Mouse (Mus musculus) neural tube, embryonic 11.5 days (tissue): ENCODE results near the gene Pip4k2c. TPM values are rescaled to one million over a fixed set of nuclear protein-coding genes. Genes with fewer than 3 reads are reported as not detected.

Experiments used
- ATAC-seq: fragments of 200-750 bp; cut with Nextera tagmentation; 2 replicates; pipeline ENCODE4 v1.8.0; 2017; ENCODE audit warnings: moderate number of reproducible peaks, mild to moderate bottlenecking, moderate TSS enrichment, moderate library complexity; ENCODE audit not compliant: insufficient read depth, low FRiP score, low TSS enrichment
- DNase-seq: peaks from one replicate; pipeline ENCODE4 v3.0.0-alpha.2; 2015; ENCODE audit warnings: low spot score
- H3K27ac ChIP-seq: fragments of 300-500 bp; sonication (generic); 2 replicates; pipeline ENCODE4 v1.5.1; 2014; ENCODE audit warnings: low read depth, mild to moderate bottlenecking, low read length
- H3K27me3 ChIP-seq: fragments of 300-500 bp; sonication (generic); 2 replicates; pipeline ENCODE4 v1.6.1; 2014; ENCODE audit warnings: mild to moderate bottlenecking, low read length, mixed read lengths; ENCODE audit not compliant: control insufficient read depth, insufficient read depth
- H3K36me3 ChIP-seq: fragments of 300-500 bp; sonication (generic); 2 replicates; pipeline ENCODE4 v1.6.1; 2014; ENCODE audit warnings: mild to moderate bottlenecking, low read length, moderate library complexity, mixed read lengths; ENCODE audit not compliant: control insufficient read depth, insufficient read depth
- H3K4me1 ChIP-seq: fragments of 300-500 bp; sonication (generic); 2 replicates; pipeline ENCODE4 v1.6.1; 2014; ENCODE audit warnings: low read length, mixed read lengths; ENCODE audit not compliant: control insufficient read depth, insufficient read depth
- H3K4me2 ChIP-seq: fragments of 300-500 bp; sonication (generic); 2 replicates; pipeline ENCODE4 v1.6.1; 2014; ENCODE audit warnings: low read depth, mild to moderate bottlenecking, moderate library complexity
- H3K4me3 ChIP-seq: fragments of 300-500 bp; sonication (generic); 2 replicates; pipeline ENCODE4 v1.5.1; 2014; ENCODE audit warnings: low read depth, low read length
- H3K9ac ChIP-seq: fragments of 300-500 bp; sonication (generic); 2 replicates; pipeline ENCODE4 v1.6.1; 2014; ENCODE audit warnings: mild to moderate bottlenecking, low read length
- H3K9me3 ChIP-seq: fragments of 300-500 bp; sonication (generic); 2 replicates; pipeline ENCODE4 v1.6.1; 2016; ENCODE audit warnings: low read length; ENCODE audit not compliant: control insufficient read depth
- WGBS: fragments of 180-500 bp; shearing (Covaris S2); extraction: QIAGEN DNeasy Blood & Tissue Kit; methylation state at CpG from one replicate; pipeline ENCODE4 v1.1.7; 2014; 5-methylcytosine and 5-hydroxymethylcytosine counted together
- polyA plus RNA-seq: library from polyadenylated mRNA; unstranded; fragments of >200 nt; fragmentation: Nextera tagmentation; extraction: Ambion mirVana; gene quantifications from 2 replicates; pipeline ENCODE4 v1.2.1, GENCODE M21; 2014

The Pip4k2c gene
- polyA plus RNA-seq, 1 experiment from 2014 or later: 16.4 TPM

GRCm38 (mm10) chr10:127203106-127203505, 8.3 kb downstream of the Pip4k2c start:
- no peak for DNase-seq

GRCm38 (mm10) chr10:127200279-127200678, 11.1 kb downstream of the Pip4k2c start:
- Histone ChIP-seq H3K27ac (no peak overlapping the region), H3K9ac (no peak overlapping the region), H3K4me2 (no peak overlapping the region), H3K9me3 (no peaks in the 10 kb centered on the region), H3K36me3 (peaks cover 2% of the 10 kb centered on the region), H3K4me1 (peaks cover 15% of the 10 kb centered on the region), H3K4me3 (no peak overlapping the region), H3K27me3 (no peaks in the 10 kb centered on the region)
- ATAC-seq: no peak
- no peak for DNase-seq
- WGBS: 87% methylated on average over 8 of the region's 8 CpGs

More at GRCm38 (mm10) chr10:127203106-127203505, 8.3 kb downstream of the Pip4k2c start:
- no peak overlapping the region for H3K4me2 ChIP-seq
- H3K4me3 ChIP-seq: no peak overlapping the region
- H3K9ac ChIP-seq: no peak overlapping the region
- no peaks in the 10 kb centered on the region for H3K9me3 ChIP-seq
- no peaks in the 10 kb centered on the region for H3K27me3 ChIP-seq
- peaks cover 5% of the 10 kb centered on the region for H3K36me3 ChIP-seq
- no peaks in the 10 kb centered on the region for H3K4me1 ChIP-seq
- ATAC-seq: no peak
- H3K27ac ChIP-seq: no peak overlapping the region
- WGBS: 91% methylated on average over 3 of the region's 3 CpGs

- Histone ChIP-seq H3K4me1 (peaks cover 19% of the 10 kb centered on the region), H3K9ac (no peak overlapping the region), H3K9me3 (no peaks in the 10 kb centered on the region), H3K4me2 (no peak overlapping the region), H3K4me3 (no peak overlapping the region), H3K27me3 (no peaks in the 10 kb centered on the region), H3K36me3 (peaks cover 2% of the 10 kb centered on the region; the same call in 1 of the 2 replicates), H3K27ac (no peak overlapping the region)
- WGBS: 85% methylated on average over 11 of the region's 11 CpGs
- DNase-seq: no peak
- no peak for ATAC-seq
Measured at GRCm38 (mm10) chr10:127199474-127199873, 11.9 kb downstream of the Pip4k2c start.

- Histone ChIP-seq H3K4me3 (no peak overlapping the region), H3K4me1 (peaks cover 19% of the 10 kb centered on the region), H3K9ac (no peak overlapping the region), H3K27ac (no peak overlapping the region), H3K9me3 (no peaks in the 10 kb centered on the region), H3K36me3 (peaks cover 2% of the 10 kb centered on the region; the same call in 1 of the 2 replicates), H3K4me2 (no peak overlapping the region), H3K27me3 (no peaks in the 10 kb centered on the region)
- DNase-seq: no peak
- 67% methylated on average over 5 of the region's 5 CpGs for WGBS
- ATAC-seq: no peak
Measured at GRCm38 (mm10) chr10:127199068-127199467, 12.3 kb downstream of the Pip4k2c start.

- Histone ChIP-seq H3K27me3 (no peaks in the 10 kb centered on the region), H3K4me2 (no peak overlapping the region), H3K27ac (0 out of 2 replicates have a peak overlapping the region, but pooled peaks have one; percentile 29), H3K4me3 (no peak overlapping the region), H3K4me1 (peaks cover 19% of the 10 kb centered on the region), H3K36me3 (peaks cover 2% of the 10 kb centered on the region; the same call in 1 of the 2 replicates), H3K9ac (no peak overlapping the region), H3K9me3 (no peaks in the 10 kb centered on the region)
- DNase-seq (no peak), ATAC-seq (no peak)
- WGBS: 72% methylated on average over 2 of the region's 2 CpGs
Measured at GRCm38 (mm10) chr10:127198492-127198891, 12.9 kb downstream of the Pip4k2c start.

GRCm38 (mm10) chr10:127197505-127198110, 13.8 kb downstream of the Pip4k2c start:
- Histone ChIP-seq H3K4me2 (no peak overlapping the region), H3K9me3 (no peaks in the 10 kb centered on the region), H3K9ac (no peak overlapping the region), H3K4me1 (peaks cover 19% of the 10 kb centered on the region), H3K4me3 (no peak overlapping the region), H3K27me3 (no peaks in the 10 kb centered on the region), H3K36me3 (peaks cover 8% of the 10 kb centered on the region), H3K27ac (no peak overlapping the region)
- no peak for DNase-seq
- no peak for ATAC-seq
- 75% methylated on average over 11 of the region's 11 CpGs for WGBS

GRCm38 (mm10) chr10:127197104-127197503, 14.3 kb downstream of the Pip4k2c start:
- no peak overlapping the region for H3K4me2 ChIP-seq
- no peaks in the 10 kb centered on the region for H3K27me3 ChIP-seq
- no peaks in the 10 kb centered on the region for H3K9me3 ChIP-seq
- H3K36me3 ChIP-seq: peaks cover 11% of the 10 kb centered on the region
- H3K4me1 ChIP-seq: peaks cover 19% of the 10 kb centered on the region
- ATAC-seq (no peak), DNase-seq (no peak)
- H3K4me3 ChIP-seq: no peak overlapping the region
- no peak overlapping the region for H3K27ac ChIP-seq
- WGBS: 92% methylated on average over 8 of the region's 8 CpGs
- H3K9ac ChIP-seq: no peak overlapping the region

- Histone ChIP-seq H3K4me3 (peak overlapping the region; percentile 95; the same call in 1 of the 2 replicates), H3K27me3 (no peaks in the 10 kb centered on the region), H3K36me3 (peaks cover 11% of the 10 kb centered on the region), H3K9me3 (no peaks in the 10 kb centered on the region), H3K4me1 (peaks cover 19% of the 10 kb centered on the region), H3K27ac (peak overlapping the region; percentile 45; the same call in 1 of the 2 replicates), H3K4me2 (peak overlapping the region; percentile 91), H3K9ac (no peak overlapping the region)
- WGBS: 2% methylated on average over 5 of the region's 5 CpGs
- no peak for ATAC-seq
- DNase-seq: peak; percentile 58
Measured at GRCm38 (mm10) chr10:127196392-127196791, 15.0 kb downstream of the Pip4k2c start.
